Mouse (Mus musculus): ENCODE results near the gene Tfam. TPM values are rescaled to one million over a fixed set of nuclear protein-coding genes. Genes with fewer than 3 reads are reported as not detected.

Tfam gene
- polyA plus RNA-seq, 1 experiment, result 7.4 TPM

- 74% methylated on average over 2 of the region's 2 CpGs for WGBS
- DNase-seq (ENCODE audit: low read depth, low spot score), result no peak
These were observed 58.0 kb downstream of the Tfam start for GRCm38 (mm10) chr10:71180057-71180456.

GRCm38 (mm10) chr10:71177201-71177600, 60.9 kb downstream of the Tfam start:
- DNase-seq (ENCODE audit: low read depth, low spot score), result no peak
- 78% methylated on average over 7 of the region's 7 CpGs for WGBS

GRCm38 (mm10) chr10:71176341-71176740, 61.7 kb downstream of the Tfam start:
- DNase-seq (ENCODE audit: low read depth, low spot score), result no peak
- WGBS, result 82% methylated on average over 8 of the region's 8 CpGs

Other genes with a start within 250 kb of the Tfam start
- gene Bicc1, start 78.6 kb downstream of the Tfam start, polyA plus RNA-seq (2012; rRNA removed), result 2.1 and 4.3 TPM in 2 replicates
- gene Ube2d1, start 47.0 kb upstream of the Tfam start, polyA plus RNA-seq (2012; rRNA removed), result 17.0 and 24.8 TPM in 2 replicates
- gene Cisd1, start 106.7 kb upstream of the Tfam start, polyA plus RNA-seq (2012; rRNA removed), result 62.2 and 67.7 TPM in 2 replicates
- gene Ipmk, start 109.5 kb upstream of the Tfam start, polyA plus RNA-seq (2012; rRNA removed), result 47.1 and 76.3 TPM in 2 replicates

Data from large intestine, adult 2 months (tissue).